Mouse (Mus musculus) heart, embryonic 11.5 days (tissue): ENCODE data around the gene Zfp799. TPM values are rescaled to one million over a fixed set of nuclear protein-coding genes. Genes with fewer than 3 reads are reported as not detected.

Source experiments
- ATAC-seq: fragments of 200-750 bp; cut with Nextera tagmentation; replicated peaks from 2 replicates; pipeline ENCODE4 v1.8.0; 2017; ENCODE audit warnings: moderate library complexity; ENCODE audit not compliant: insufficient number of reproducible peaks, low FRiP score, low TSS enrichment
- H3K27ac ChIP-seq: fragments of 300-500 bp; sonication (generic); 2 replicates; pipeline ENCODE4 v1.5.1; 2014; ENCODE audit warnings: mild to moderate bottlenecking, low read depth, low read length
- H3K27me3 ChIP-seq: fragments of 300-500 bp; sonication (generic); 2 replicates; pipeline ENCODE4 v1.6.1; 2014; ENCODE audit warnings: mild to moderate bottlenecking, low read length, mixed read lengths; ENCODE audit not compliant: control insufficient read depth, insufficient read depth
- H3K36me3 ChIP-seq: fragments of 300-500 bp; sonication (generic); 2 replicates; pipeline ENCODE4 v1.6.1; 2014; ENCODE audit warnings: mild to moderate bottlenecking, low read length, moderate library complexity, mixed read lengths; ENCODE audit not compliant: control insufficient read depth, insufficient read depth
- H3K4me1 ChIP-seq: fragments of 300-500 bp; sonication (generic); 2 replicates; pipeline ENCODE4 v1.6.1; 2014; ENCODE audit warnings: low read length; ENCODE audit not compliant: control insufficient read depth, insufficient read depth
- H3K4me2 ChIP-seq: fragments of 300-500 bp; sonication (generic); 2 replicates; pipeline ENCODE4 v1.6.1; 2014; ENCODE audit warnings: mild to moderate bottlenecking, moderate library complexity
- H3K4me3 ChIP-seq: fragments of 300-500 bp; sonication (generic); 2 replicates; pipeline ENCODE4 v1.5.1; 2014; ENCODE audit warnings: low read depth, low read length
- H3K9ac ChIP-seq: fragments of 300-500 bp; sonication (generic); 2 replicates; pipeline ENCODE4 v1.6.1; 2014; ENCODE audit warnings: mild to moderate bottlenecking, low read depth, low read length, moderate library complexity
- H3K9me3 ChIP-seq: fragments of 300-500 bp; sonication (generic); replicated peaks from 2 replicates; pipeline ENCODE4 v1.6.1; 2016; ENCODE audit warnings: low read length; ENCODE audit not compliant: control insufficient read depth
- WGBS: fragments of 180-500 bp; shearing (Covaris S2); extraction: QIAGEN DNeasy Blood & Tissue Kit; methylation state at CpG from one replicate; pipeline ENCODE4 v1.1.7; 2014; ENCODE audit not compliant: insufficient replicate concordance; 5-methylcytosine and 5-hydroxymethylcytosine counted together
- polyA plus RNA-seq: library from polyadenylated mRNA; unstranded; fragments of >200 nt; fragmentation: Nextera tagmentation; extraction: Ambion mirVana; gene quantifications from 2 replicates; pipeline ENCODE4 v1.2.1, GENCODE M21; 2014

Zfp799 gene
- polyA plus RNA-seq, 1 experiment from 2014 or later = 8.0 TPM

DNA sequence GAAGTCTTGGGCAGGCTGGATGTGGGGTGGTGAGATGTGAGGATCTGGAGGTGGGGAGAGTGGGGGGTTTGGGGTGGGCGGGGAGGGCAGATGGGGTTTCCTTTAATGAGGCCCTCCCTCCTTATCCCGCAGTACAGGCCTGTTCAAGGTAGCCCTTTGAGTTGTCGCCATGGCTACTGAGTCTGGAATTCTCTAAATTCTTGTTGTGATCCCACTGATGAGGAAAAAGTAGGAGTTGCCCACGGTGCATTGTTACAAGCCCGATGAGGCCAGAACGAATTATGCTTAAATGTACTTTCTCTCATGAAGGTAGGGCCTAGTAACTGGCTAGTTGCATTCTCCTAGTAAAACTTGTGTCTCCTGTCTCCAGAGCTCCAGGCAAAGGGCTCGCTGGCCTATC is 21.5 kb upstream of the Zfp799 start:
- Histone ChIP-seq H3K9me3 (no peaks in the 10 kb centered on the region), H3K36me3 (no peaks in the 10 kb centered on the region), H3K4me3 (no peak overlapping the region), H3K4me1 (no peaks in the 10 kb centered on the region), H3K27me3 (no peaks in the 10 kb centered on the region), H3K9ac (no peak overlapping the region), H3K4me2 (no peak overlapping the region), H3K27ac (no peak overlapping the region)
- 56% methylated on average over 7 of the region's 7 CpGs for WGBS
- no peak for ATAC-seq

DNA sequence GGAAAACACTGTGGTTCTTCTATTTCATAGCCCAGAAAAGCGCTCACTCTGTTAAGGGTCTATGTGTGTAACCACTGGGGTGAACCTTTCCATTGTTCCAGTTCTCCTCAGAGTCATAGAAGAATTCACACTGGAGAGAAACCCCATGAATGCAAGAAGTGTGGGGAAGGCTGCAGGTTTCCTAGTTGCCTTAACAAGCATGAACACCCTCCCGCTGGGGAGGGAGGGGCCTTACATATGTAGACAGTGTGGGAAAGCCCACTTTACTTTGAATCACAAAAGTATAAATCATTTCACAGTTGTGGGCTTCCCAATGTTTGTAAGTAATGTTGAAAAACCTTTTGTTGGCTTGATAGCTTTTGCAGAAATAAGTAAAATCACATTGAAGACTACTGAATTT is 11.3 kb upstream of the Zfp799 start:
- WGBS = 86% methylated on average over 2 of the region's 2 CpGs
- Histone ChIP-seq H3K27ac (no peak overlapping the region), H3K4me3 (no peak overlapping the region), H3K9ac (no peak overlapping the region), H3K4me1 (no peaks in the 10 kb centered on the region; the same call in 1 of the 2 replicates), H3K36me3 (no peaks in the 10 kb centered on the region), H3K27me3 (no peaks in the 10 kb centered on the region), H3K9me3 (peaks cover 5% of the 10 kb centered on the region; the same call in 1 of the 2 replicates), H3K4me2 (no peak overlapping the region)
- no peak for ATAC-seq

DNA sequence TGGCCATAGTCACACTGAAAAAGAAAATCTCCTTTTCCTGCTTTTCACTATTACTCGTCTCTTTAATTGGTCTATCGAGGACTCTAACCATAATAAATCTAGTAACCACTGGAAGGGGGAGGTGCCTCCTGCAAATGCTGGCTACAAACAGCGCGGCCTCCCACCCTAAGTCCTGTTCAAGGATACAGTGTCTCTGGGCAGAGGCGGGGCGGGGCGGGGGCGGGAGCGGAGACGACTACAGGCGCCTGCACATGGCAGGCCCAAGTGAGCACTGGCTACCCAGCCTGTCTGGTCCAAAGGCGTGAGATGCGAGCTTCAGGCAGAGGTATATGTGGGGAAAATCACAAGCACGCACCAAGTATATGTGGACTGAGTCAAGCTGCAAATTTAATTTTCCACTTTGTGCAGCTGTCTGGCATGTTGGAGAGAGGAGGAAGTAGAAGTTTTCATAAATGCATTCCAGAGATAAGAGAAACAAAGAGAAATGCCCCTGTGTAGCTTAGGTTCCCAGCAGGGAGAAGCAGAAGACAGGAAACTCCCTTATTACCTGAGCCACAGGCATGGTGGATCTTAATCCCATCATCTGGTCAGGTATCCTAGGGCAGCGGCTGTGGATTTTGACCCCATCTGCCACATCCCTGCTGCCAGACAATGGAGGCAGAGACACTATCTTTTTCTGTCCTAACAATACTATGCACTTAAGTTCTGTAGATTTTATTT is 9.2 kb upstream of the Zfp799 start:
- WGBS = 37% methylated on average over 15 of the region's 15 CpGs
- peak; percentile 39; the same call in 1 of the 2 replicates for ATAC-seq
- Histone ChIP-seq H3K4me1 (no peaks in the 10 kb centered on the region; the same call in 1 of the 2 replicates), H3K9ac (no peak overlapping the region; the same call in 1 of the 2 replicates), H3K27me3 (no peaks in the 10 kb centered on the region), H3K36me3 (no peaks in the 10 kb centered on the region), H3K4me2 (peak overlapping the region; percentile 2; the same call in 1 of the 2 replicates), H3K27ac (no peak overlapping the region), H3K9me3 (peaks cover 5% of the 10 kb centered on the region; the same call in 1 of the 2 replicates), H3K4me3 (no peak overlapping the region)

DNA sequence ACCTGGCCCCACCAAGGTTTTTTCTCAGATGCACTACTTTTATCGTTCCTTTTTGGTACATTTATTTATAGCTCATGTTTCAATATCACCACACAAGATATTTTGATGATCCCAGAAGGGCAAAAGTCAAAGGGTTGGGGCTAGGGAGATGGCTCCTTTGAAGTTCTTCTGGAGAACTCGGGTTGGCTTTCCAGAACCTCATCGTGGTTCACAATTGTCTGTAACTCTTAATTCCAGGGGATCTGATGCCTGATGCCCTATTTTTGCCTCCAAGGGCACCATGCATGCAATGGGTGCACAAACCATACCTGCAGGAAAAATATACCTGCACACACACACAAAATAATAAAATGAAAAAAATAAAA is 339 bp upstream of the Zfp799 start:
- no peaks in the 10 kb centered on the region for H3K27me3 ChIP-seq
- WGBS = 35% methylated on average over 3 of the region's 3 CpGs
- ATAC-seq = no peak
- H3K4me3 ChIP-seq = peak overlapping the region; percentile 89
- H3K9ac ChIP-seq = no peak overlapping the region
- no peaks in the 10 kb centered on the region for H3K9me3 ChIP-seq
- peaks cover 6% of the 10 kb centered on the region; the same call in 1 of the 2 replicates for H3K4me1 ChIP-seq
- H3K36me3 ChIP-seq = peaks cover 5% of the 10 kb centered on the region; the same call in 1 of the 2 replicates
- no peak overlapping the region for H3K27ac ChIP-seq
- peak overlapping the region; percentile 76 for H3K4me2 ChIP-seq

DNA sequence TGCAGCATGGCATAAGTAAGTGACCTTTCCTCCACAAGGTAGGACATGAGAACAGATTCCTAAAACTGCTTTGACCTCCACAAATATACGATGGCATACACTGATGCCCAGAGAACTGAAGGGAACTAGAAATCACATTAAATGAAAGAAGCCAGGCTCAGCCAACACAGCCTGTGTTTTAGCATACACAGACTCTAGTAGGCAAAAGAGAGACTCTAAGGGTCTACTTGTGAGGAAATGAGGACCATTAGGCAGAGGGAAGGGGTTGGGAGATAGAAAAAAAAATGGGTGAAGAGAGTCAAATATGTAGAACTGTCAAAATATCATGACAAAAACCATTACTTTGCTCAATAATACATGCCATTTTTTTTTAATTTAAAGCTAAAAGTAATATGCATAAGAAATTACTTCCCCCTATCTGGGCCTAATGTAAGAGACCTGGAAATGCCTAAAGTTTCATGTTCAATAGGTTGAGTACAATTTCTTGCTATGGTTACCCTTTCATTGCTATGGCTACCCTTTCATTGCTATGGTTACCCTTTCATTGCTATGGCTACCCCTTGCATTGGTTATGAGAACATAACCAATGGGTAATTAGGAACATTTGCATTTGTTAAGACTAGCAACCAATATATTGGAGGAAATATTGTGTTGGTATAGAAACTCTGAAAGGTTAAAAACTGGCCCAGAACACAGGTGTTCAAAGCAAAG is 13.8 kb downstream of the Zfp799 start:
- Histone ChIP-seq H3K9me3 (no peaks in the 10 kb centered on the region), H3K36me3 (peaks cover 21% of the 10 kb centered on the region), H3K27ac (no peak overlapping the region), H3K4me3 (no peak overlapping the region), H3K27me3 (no peaks in the 10 kb centered on the region), H3K4me2 (no peak overlapping the region), H3K9ac (no peak overlapping the region), H3K4me1 (no peaks in the 10 kb centered on the region)
- no peak for ATAC-seq
- 93% methylated on average over 1 of the region's 1 CpGs for WGBS

DNA sequence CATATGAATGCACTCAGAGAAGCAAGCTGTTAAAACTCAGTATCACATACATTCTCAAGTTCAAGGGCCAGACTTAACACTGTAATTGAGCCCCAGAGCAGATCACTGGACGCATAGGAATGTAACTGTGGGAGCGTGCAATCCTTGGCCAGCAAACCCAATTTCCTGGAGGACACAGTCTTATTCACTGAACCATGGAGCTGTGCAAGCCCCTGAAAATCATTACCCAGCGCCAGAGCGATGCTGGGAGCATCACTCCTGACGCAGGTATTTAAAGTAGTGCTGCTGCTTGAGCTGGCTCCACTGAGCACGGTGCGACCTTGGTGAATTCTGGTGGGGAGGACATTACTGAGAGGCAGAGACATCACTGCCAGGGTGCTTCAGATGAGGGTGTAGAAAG is 15.9 kb downstream of the Zfp799 start:
- peaks cover 3% of the 10 kb centered on the region for H3K4me1 ChIP-seq
- no peaks in the 10 kb centered on the region for H3K27me3 ChIP-seq
- WGBS = 73% methylated on average over 7 of the region's 7 CpGs
- no peak overlapping the region for H3K4me2 ChIP-seq
- no peak for ATAC-seq
- no peak overlapping the region for H3K9ac ChIP-seq
- H3K4me3 ChIP-seq = no peak overlapping the region
- no peak overlapping the region for H3K27ac ChIP-seq
- peaks cover 5% of the 10 kb centered on the region for H3K36me3 ChIP-seq
- H3K9me3 ChIP-seq = no peaks in the 10 kb centered on the region

DNA sequence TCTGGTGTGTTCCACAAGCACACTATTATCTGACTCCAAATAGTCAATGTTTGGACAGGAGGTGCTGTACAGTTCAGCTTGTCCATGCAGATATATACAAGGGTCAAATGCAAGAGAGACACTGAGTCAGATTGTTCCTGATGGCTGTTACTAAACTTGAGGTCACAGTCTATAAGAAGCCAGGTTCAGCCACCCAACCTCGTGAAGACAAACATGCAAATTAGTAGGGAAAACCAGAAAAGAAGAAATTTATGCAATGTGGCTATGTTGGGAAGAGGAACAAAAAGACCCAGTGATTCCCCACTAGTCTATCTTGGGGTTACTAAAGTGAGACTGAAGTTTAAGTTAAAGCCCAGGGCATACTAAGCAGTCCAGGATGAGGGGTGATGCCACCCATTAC is 19.4 kb downstream of the Zfp799 start:
- Histone ChIP-seq H3K27ac (no peak overlapping the region), H3K4me1 (peaks cover 4% of the 10 kb centered on the region), H3K9ac (no peak overlapping the region), H3K4me3 (no peak overlapping the region), H3K27me3 (no peaks in the 10 kb centered on the region), H3K9me3 (no peaks in the 10 kb centered on the region), H3K4me2 (no peak overlapping the region), H3K36me3 (no peaks in the 10 kb centered on the region)
- WGBS = 47% methylated on average over 1 of the region's 1 CpGs
- ATAC-seq = no peak

DNA sequence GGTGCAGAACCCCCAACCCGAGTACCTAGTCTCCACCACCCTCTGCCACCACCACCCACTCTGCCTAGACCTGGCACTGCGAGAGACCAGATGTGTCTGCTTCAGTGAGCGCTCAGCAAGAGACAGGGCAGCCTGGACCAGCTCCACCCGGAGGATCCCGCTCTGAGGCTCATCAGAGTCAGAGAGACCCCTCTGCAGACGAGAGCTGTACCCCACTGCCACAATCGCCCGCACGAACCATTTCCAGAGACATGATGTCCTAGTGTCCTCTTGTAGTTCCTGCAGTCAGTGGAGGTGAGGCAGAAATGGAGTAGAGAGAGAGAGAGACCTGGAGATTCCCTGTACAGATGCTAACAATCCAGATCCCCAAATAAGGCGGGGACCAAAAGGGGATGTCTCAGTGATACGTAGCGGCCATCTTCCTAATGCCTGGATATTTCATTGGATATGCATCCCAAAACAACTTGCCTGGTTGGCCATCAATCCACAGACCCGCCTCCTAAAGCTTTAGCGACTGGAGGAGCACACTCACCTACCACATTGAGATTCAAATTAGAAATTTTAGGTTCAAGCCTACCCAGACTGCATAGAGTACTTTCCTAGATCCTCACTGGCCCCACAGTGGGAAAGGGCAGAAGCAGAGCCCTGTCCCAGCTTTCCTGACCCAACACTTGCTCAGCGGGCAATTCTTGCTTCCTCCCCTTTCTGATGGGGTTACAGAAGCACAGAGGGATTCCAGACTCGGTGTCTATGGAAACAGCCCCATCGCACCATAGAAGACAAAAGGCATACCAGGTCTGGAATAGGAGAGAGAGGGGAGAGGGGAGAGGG is 20.3 kb downstream of the Zfp799 start, which contains the start of gene Zfp811:
Gene Zfp811, minus strand, starts transcription at position 388 of the 831 bp plus-strand sequence.
- no peak for ATAC-seq
- H3K9ac ChIP-seq = peak within 1 kb of the TSS; percentile 68
- H3K4me1 ChIP-seq = peaks cover 4% of the 10 kb centered on the region
- 2% methylated on average over 17 of the region's 17 CpGs for WGBS
- H3K27me3 ChIP-seq = no peaks in the 10 kb centered on the region
- H3K4me3 ChIP-seq = peak within 1 kb of the TSS; percentile 55
- no peaks in the 10 kb centered on the region for H3K36me3 ChIP-seq
- no peak within 1 kb of the TSS for H3K27ac ChIP-seq
- H3K4me2 ChIP-seq = peak within 1 kb of the TSS; percentile 80
- H3K9me3 ChIP-seq = no peaks in the 10 kb centered on the region
